Mouse (Mus musculus): Measurements from ENCODE around the gene Zdhhc1. TPM values are rescaled to one million over a fixed set of nuclear protein-coding genes. Genes with fewer than 3 reads are reported as not detected.

The Zdhhc1 gene
- polyA plus RNA-seq (2016; fragmentation: Nextera tagmentation; extraction: Ambion mirVana), result 29.0 and 30.7 TPM in 2 replicates

DNA sequence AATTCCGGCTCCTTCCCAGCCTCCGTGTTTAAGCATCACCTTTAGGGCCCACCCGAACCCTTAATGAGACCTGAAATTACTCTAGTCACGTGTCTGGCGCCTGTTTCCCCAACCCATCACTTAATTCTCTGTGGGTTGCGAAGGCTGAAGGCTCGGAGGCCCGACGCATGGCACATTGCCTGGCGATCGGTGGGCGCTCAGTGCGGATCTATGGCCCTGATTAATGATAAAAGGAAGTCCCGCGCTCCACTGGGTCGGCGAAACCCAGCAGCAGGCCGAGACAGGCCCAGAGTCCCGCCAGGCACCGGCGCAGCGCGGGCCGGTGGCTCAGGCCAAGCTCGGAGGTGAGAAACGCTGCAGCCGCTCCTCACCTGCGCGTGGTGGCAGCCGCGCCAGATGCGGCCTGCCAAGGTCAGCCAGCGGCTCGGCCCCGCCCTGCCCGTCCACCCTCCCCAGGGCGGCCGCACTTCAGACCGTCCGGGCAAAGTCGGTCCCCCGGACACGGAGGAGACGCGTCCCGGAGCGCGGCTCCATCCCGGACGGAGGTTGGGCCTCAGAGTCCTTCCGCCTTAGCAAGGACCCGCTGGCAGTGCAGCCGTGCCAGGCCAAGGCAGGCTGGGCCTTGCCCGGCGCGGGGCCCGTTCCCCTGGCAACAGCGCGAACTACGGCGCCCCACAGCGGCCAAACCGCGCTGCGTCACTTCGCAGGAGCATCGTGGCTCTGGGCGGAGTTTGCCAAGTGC, at the start of gene Zdhhc1:
Gene Zdhhc1, minus strand, starts transcription at position 464 of the 742 bp plus-strand sequence.
- WGBS, result under 1% methylated on average over 68 of the region's 68 CpGs
- Histone ChIP-seq H3K9me3 (no peaks in the 10 kb centered on the region), H3K4me2 (replicated peaks) (peak within 1 kb of the TSS; percentile 96), H3K9ac (peak within 1 kb of the TSS; percentile 81), H3K4me1 (peaks cover 15% of the 10 kb centered on the region), H3K4me3 (peak within 1 kb of the TSS; percentile 80), H3K27ac (peak within 1 kb of the TSS; percentile 33; the same call in 1 of the 2 replicates), H3K27me3 (replicated peaks) (no peaks in the 10 kb centered on the region), H3K36me3 (no peaks in the 10 kb centered on the region)
- peak; percentile 88 for ATAC-seq (ENCODE audit: low FRiP score, low read depth)

GRCm38 (mm10) chr8:105545249-105545648, 48.5 kb upstream of the Zdhhc1 start:
- H3K4me3 ChIP-seq, result no peak overlapping the region
- H3K4me1 ChIP-seq, result peaks cover 10% of the 10 kb centered on the region
- no peaks in the 10 kb centered on the region for H3K9me3 ChIP-seq
- no peaks in the 10 kb centered on the region for H3K27me3 ChIP-seq (replicated peaks)
- no peak overlapping the region for H3K9ac ChIP-seq
- no peak overlapping the region for H3K4me2 ChIP-seq (replicated peaks)
- H3K36me3 ChIP-seq, result peaks cover 6% of the 10 kb centered on the region; the same call in 1 of the 2 replicates
- 85% methylated on average over 3 of the region's 3 CpGs for WGBS
- H3K27ac ChIP-seq, result no peak overlapping the region
- ATAC-seq (ENCODE audit: low FRiP score, low read depth), result no peak

- Histone ChIP-seq H3K27me3 (replicated peaks) (no peaks in the 10 kb centered on the region), H3K9me3 (no peaks in the 10 kb centered on the region), H3K4me3 (no peak overlapping the region), H3K36me3 (peaks cover 3% of the 10 kb centered on the region; the same call in 1 of the 2 replicates), H3K4me2 (replicated peaks) (no peak overlapping the region), H3K27ac (no peak overlapping the region), H3K4me1 (peaks cover 10% of the 10 kb centered on the region), H3K9ac (no peak overlapping the region)
- WGBS, result 62% methylated on average over 7 of the region's 7 CpGs
- no peak for ATAC-seq (ENCODE audit: low FRiP score, low read depth)
These were observed 48.0 kb upstream of the Zdhhc1 start for GRCm38 (mm10) chr8:105544544-105545205.

DNA sequence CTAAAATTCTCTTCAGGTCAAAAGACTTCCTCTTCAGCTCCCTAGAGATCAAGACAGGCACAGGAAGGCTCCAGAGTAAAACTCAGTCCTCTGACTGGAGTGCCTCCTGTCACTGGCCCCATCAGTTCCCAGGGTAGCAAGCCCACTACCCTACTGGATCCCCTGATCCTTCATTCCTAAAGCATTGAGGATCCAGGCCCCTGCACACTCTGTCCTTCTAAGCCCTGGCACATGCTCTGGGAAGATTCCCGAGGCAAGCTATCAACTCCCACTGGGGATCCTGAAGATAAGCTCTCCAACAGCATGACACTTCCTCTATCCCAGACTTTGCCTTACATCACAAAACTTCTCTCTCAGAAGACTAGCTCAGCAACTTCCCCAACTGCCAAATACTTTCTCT, 47.0 kb upstream of the Zdhhc1 start:
- Histone ChIP-seq H3K9me3 (no peaks in the 10 kb centered on the region), H3K4me1 (peaks cover 10% of the 10 kb centered on the region), H3K36me3 (peaks cover 10% of the 10 kb centered on the region), H3K27me3 (replicated peaks) (no peaks in the 10 kb centered on the region), H3K4me2 (replicated peaks) (no peak overlapping the region), H3K9ac (no peak overlapping the region), H3K4me3 (no peak overlapping the region), H3K27ac (no peak overlapping the region)
- WGBS, result 68% methylated on average over 1 of the region's 1 CpGs
- no peak for ATAC-seq (ENCODE audit: low FRiP score, low read depth)

DNA sequence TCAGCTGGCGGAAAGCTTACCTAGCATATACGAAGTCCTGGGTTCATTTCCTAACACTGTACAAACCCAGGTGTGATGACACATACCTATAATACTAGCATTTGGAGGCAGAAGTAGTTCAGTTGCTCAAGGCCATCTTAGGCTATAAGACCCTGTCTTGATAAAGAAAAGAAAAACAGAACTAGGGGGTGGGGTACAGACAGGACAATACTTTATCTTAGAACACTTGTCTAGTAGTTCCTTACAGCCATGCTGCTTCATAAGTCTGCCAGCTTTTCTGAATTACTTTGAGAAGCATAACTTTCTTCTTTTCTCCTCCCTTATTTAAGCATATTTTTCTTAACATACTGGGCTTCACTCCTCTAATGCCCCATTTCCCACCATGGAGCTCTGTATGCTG, 46.1 kb upstream of the Zdhhc1 start:
- 90% methylated on average over 2 of the region's 2 CpGs for WGBS

GRCm38 (mm10) chr8:105542032-105542656, 45.4 kb upstream of the Zdhhc1 start:
- Histone ChIP-seq H3K9ac (no peak overlapping the region), H3K36me3 (peaks cover 26% of the 10 kb centered on the region), H3K4me3 (no peak overlapping the region), H3K4me1 (peaks cover 10% of the 10 kb centered on the region), H3K27me3 (replicated peaks) (no peaks in the 10 kb centered on the region), H3K4me2 (replicated peaks) (no peak overlapping the region), H3K27ac (no peak overlapping the region), H3K9me3 (no peaks in the 10 kb centered on the region)
- 94% methylated on average over 3 of the region's 3 CpGs for WGBS
- no peak for ATAC-seq (ENCODE audit: low FRiP score, low read depth)

More for the DNA sequence above, 46.1 kb upstream of the Zdhhc1 start:
- Histone ChIP-seq H3K4me1 (peaks cover 10% of the 10 kb centered on the region), H3K9ac (no peak overlapping the region), H3K9me3 (no peaks in the 10 kb centered on the region), H3K36me3 (peaks cover 19% of the 10 kb centered on the region), H3K27ac (no peak overlapping the region), H3K4me2 (replicated peaks) (no peak overlapping the region), H3K4me3 (no peak overlapping the region), H3K27me3 (replicated peaks) (no peaks in the 10 kb centered on the region)
- no peak for ATAC-seq (ENCODE audit: low FRiP score, low read depth)

- Histone ChIP-seq H3K9ac (no peak overlapping the region), H3K36me3 (peaks cover 43% of the 10 kb centered on the region), H3K27me3 (replicated peaks) (no peaks in the 10 kb centered on the region), H3K4me3 (no peak overlapping the region), H3K4me2 (replicated peaks) (no peak overlapping the region), H3K4me1 (0 out of 2 replicates have a peak, but pooled peaks cover 2% of the 10 kb centered on the region), H3K27ac (no peak overlapping the region), H3K9me3 (no peaks in the 10 kb centered on the region)
- ATAC-seq (ENCODE audit: low FRiP score, low read depth), result no peak
- WGBS, result 77% methylated on average over 4 of the region's 4 CpGs
These were observed 42.2 kb upstream of the Zdhhc1 start for GRCm38 (mm10) chr8:105538940-105539339.

DNA sequence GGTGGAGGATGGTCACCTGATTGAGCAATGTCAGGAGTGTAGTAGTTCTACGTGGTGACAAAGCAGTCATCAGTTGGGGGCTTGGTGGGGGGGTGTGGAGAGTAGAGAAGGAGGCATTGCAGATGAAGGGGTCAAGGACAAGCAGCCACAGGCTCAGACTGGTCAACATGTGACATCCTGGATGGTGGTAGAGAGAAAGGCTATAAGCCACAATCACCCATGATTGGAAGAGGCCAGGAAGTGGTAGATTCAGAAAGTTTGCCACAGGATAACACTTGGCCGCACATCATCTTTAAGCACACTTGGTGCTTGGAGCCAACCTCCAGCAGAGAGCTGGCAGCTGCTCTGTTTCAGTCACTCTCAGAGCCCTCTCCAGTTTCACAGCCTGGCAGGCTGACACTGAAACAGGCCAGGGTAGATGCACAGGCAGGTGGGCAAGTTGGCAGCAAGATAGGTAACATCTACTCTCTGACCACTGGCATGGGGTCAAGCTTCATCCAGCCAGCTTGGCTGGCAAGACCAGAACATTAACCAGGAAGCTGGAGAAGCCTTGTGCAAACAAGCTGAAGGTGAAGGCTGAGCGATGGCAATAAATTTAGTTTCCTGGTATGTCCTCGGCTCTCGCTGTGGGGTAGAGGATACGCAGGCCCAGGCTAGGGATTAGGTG, 40.4 kb upstream of the Zdhhc1 start:
- Histone ChIP-seq H3K9me3 (no peaks in the 10 kb centered on the region), H3K27me3 (replicated peaks) (no peaks in the 10 kb centered on the region), H3K4me1 (peaks cover 5% of the 10 kb centered on the region; the same call in 1 of the 2 replicates), H3K36me3 (peaks cover 43% of the 10 kb centered on the region), H3K9ac (no peak overlapping the region), H3K27ac (no peak overlapping the region), H3K4me2 (replicated peaks) (no peak overlapping the region), H3K4me3 (no peak overlapping the region)
- no peak for ATAC-seq (ENCODE audit: low FRiP score, low read depth)
- WGBS, result 92% methylated on average over 6 of the region's 6 CpGs

- no peaks in the 10 kb centered on the region for H3K9me3 ChIP-seq
- peaks cover 43% of the 10 kb centered on the region for H3K36me3 ChIP-seq
- H3K4me1 ChIP-seq, result peaks cover 5% of the 10 kb centered on the region; the same call in 1 of the 2 replicates
- 91% methylated on average over 3 of the region's 3 CpGs for WGBS
- H3K27ac ChIP-seq, result no peak overlapping the region
- H3K9ac ChIP-seq, result no peak overlapping the region
- no peaks in the 10 kb centered on the region for H3K27me3 ChIP-seq (replicated peaks)
- no peak for ATAC-seq (ENCODE audit: low FRiP score, low read depth)
- no peak overlapping the region for H3K4me2 ChIP-seq (replicated peaks)
- H3K4me3 ChIP-seq, result no peak overlapping the region
These were observed 39.8 kb upstream of the Zdhhc1 start for GRCm38 (mm10) chr8:105536546-105536945.

- 0% methylated on average over 1 of the region's 1 CpGs for WGBS
- no peak overlapping the region for H3K9ac ChIP-seq
- peaks cover 11% of the 10 kb centered on the region; the same call in 1 of the 2 replicates for H3K4me1 ChIP-seq
- no peak overlapping the region for H3K27ac ChIP-seq
- H3K36me3 ChIP-seq, result peaks cover 49% of the 10 kb centered on the region
- peak; percentile 37; the same call in 1 of the 2 replicates for ATAC-seq (ENCODE audit: low FRiP score, low read depth)
- no peak overlapping the region for H3K4me2 ChIP-seq (replicated peaks)
- no peaks in the 10 kb centered on the region for H3K27me3 ChIP-seq (replicated peaks)
- H3K4me3 ChIP-seq, result no peak overlapping the region
- no peaks in the 10 kb centered on the region for H3K9me3 ChIP-seq
These were observed 37.2 kb upstream of the Zdhhc1 start for GRCm38 (mm10) chr8:105533892-105534329.

GRCm38 (mm10) chr8:105533439-105533838, 36.7 kb upstream of the Zdhhc1 start:
- no peak overlapping the region for H3K27ac ChIP-seq

More at GRCm38 (mm10) chr8:105533439-105533838, 36.7 kb upstream of the Zdhhc1 start:
- Histone ChIP-seq H3K4me2 (replicated peaks) (no peak overlapping the region), H3K9ac (no peak overlapping the region), H3K9me3 (no peaks in the 10 kb centered on the region), H3K4me3 (no peak overlapping the region), H3K36me3 (peaks cover 49% of the 10 kb centered on the region), H3K4me1 (peaks cover 11% of the 10 kb centered on the region; the same call in 1 of the 2 replicates), H3K27me3 (replicated peaks) (no peaks in the 10 kb centered on the region)
- ATAC-seq (ENCODE audit: low FRiP score, low read depth), result no peak
- WGBS, result 33% methylated on average over 2 of the region's 2 CpGs

All from neural tube, embryonic 12.5 days (tissue).